Mouse (Mus musculus) small intestine, adult 2 months (tissue): Measurements from ENCODE around the gene Lipc. TPM values are rescaled to one million over a fixed set of nuclear protein-coding genes. Genes with fewer than 3 reads are reported as not detected.

Experiments used
- H3K27ac ChIP-seq: fragments of 200-500 bp; 2 replicates; pipeline ENCODE4 v1.5.1; 2012; ENCODE audit warnings: low read depth, low read length, control low read depth, inconsistent platforms; ENCODE audit not compliant: insufficient read depth
- H3K27me3 ChIP-seq: fragments of 200-500 bp; 2 replicates; pipeline ENCODE4 v1.6.1; 2012; ENCODE audit warnings: mild to moderate bottlenecking, moderate library complexity, low read length, inconsistent platforms; ENCODE audit not compliant: control insufficient read depth, insufficient read depth
- H3K36me3 ChIP-seq: fragments of 200-500 bp; 2 replicates; pipeline ENCODE4 v1.6.1; 2012; ENCODE audit warnings: mild to moderate bottlenecking, low read length, control low read depth, inconsistent platforms; ENCODE audit not compliant: control insufficient read depth, insufficient read depth
- H3K4me1 ChIP-seq: fragments of 200-500 bp; 2 replicates; pipeline ENCODE4 v1.6.1; 2012; ENCODE audit warnings: low read length, inconsistent platforms, mixed read lengths; ENCODE audit not compliant: control insufficient read depth, insufficient read depth, insufficient read length
- H3K4me3 ChIP-seq: fragments of 200-500 bp; 2 replicates; pipeline ENCODE4 v1.5.1; 2012; ENCODE audit warnings: low read depth, mild to moderate bottlenecking, control low read depth, inconsistent platforms, low read length, moderate library complexity
- CTCF ChIP-seq: fragments of 200-500 bp; IDR thresholded peaks from 2 replicates; pipeline ENCODE4 v1.5.1; 2012; ENCODE audit warnings: low read depth, mild to moderate bottlenecking, control low read depth, inconsistent platforms, low read length, moderate library complexity, mixed read lengths; ENCODE audit not compliant: insufficient replicate concordance, insufficient read length; ENCODE audit errors: extremely low read depth
- POLR2A ChIP-seq: fragments of 200-500 bp; IDR thresholded peaks from 2 replicates; pipeline ENCODE4 v1.6.1; 2012; ENCODE audit warnings: low read depth, mild to moderate bottlenecking, control low read depth, inconsistent platforms, low read length, moderate library complexity
- WGBS: fragments of 180-500 bp; shearing (Covaris S2); methylation state at CpG from one replicate; pipeline ENCODE4 v1.1.7; 2018; 5-methylcytosine and 5-hydroxymethylcytosine counted together
- polyA plus RNA-seq: library from polyadenylated mRNA; depleted of rRNA; stranded (reverse); fragments of >200 nt; gene quantifications from 2 replicates; pipeline ENCODE4 v1.2.3, GENCODE M21; 2012

Lipc gene
- polyA plus RNA-seq, 1 experiment, result 0.56 TPM

DNA sequence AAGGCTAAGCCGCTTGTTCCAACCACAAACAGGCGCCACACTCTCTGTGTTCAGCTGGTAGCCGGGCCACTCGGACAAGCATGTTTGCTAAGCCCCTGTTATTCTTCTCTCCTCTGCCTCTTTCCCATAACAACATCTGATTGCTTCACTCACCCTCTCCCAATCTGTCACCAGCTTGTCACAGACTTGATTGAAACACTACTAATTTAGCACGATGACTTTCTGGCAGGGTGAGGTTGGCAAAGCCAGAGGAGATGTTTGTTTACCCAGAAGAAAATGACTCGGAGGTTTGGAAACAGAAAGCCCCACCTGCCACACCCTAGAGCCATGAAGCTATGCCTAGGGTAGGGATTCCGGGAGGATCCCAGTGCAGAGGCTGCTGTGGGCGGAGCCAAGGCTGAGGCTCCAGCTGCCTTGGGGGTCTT is 104.4 kb downstream of the Lipc start:
- Histone ChIP-seq H3K36me3 (no peaks in the 10 kb centered on the region), H3K4me3 (peak overlapping the region; percentile 10; the same call in 1 of the 2 replicates), H3K4me1 (peaks cover 2% of the 10 kb centered on the region), H3K27ac (peak overlapping the region; percentile 41), H3K27me3 (no peaks in the 10 kb centered on the region)
- TF ChIP-seq CTCF (no peak), POLR2A (no peak)
- 16% methylated on average over 8 of the region's 8 CpGs for WGBS

GRCm38 (mm10) chr9:70843270-70843669 is 108.8 kb downstream of the Lipc start:
- Histone ChIP-seq H3K4me1 (peaks cover 22% of the 10 kb centered on the region), H3K4me3 (no peak overlapping the region), H3K27ac (0 out of 2 replicates have a peak overlapping the region, but pooled peaks have one; percentile 59), H3K36me3 (no peaks in the 10 kb centered on the region), H3K27me3 (no peaks in the 10 kb centered on the region)
- 94% methylated on average over 4 of the region's 4 CpGs for WGBS
- TF ChIP-seq POLR2A (no peak), CTCF (peak; percentile 5; the same call in 1 of the 2 replicates)

DNA sequence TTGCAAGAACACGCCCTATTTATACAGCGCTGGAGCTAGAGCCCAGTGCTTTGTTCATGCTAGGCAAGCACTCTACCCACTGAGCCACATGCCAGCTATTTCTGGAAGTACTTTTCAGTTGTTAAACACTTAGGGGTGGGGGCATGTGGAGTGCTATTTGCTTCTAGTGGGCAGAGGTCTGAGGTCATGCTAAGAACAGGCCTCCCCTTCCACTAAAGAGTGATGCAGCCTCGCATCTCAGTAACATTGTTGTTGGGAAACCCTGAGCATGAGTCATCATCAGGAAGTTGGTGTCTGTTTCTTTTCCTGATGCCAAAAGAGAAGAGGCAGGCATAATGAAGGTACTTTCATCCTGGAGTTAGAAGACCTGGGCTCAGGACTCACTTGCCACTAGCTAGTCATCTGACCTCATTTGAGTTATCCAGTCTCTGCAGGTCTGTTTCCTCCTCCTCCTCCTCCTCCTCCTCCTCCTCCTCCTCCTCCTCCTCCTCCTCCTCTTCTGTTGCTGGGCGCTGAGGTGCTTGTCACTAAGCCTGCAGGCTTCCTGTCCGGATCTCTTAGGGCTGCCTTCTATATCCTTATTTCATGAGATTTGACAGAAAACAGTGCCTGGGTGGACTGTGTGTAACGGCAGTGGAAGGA is 109.6 kb downstream of the Lipc start:
- 55% methylated on average over 6 of the region's 6 CpGs for WGBS
- Histone ChIP-seq H3K4me1 (peaks cover 29% of the 10 kb centered on the region), H3K27ac (peak overlapping the region; percentile 77), H3K4me3 (no peak overlapping the region), H3K36me3 (no peaks in the 10 kb centered on the region), H3K27me3 (no peaks in the 10 kb centered on the region)
- no peak for TF ChIP-seq POLR2A
- TF ChIP-seq CTCF, result no peak

GRCm38 (mm10) chr9:70841426-70842215 is 110.4 kb downstream of the Lipc start:
- H3K27ac ChIP-seq, result peak overlapping the region; percentile 77
- no peaks in the 10 kb centered on the region for H3K36me3 ChIP-seq
- H3K4me1 ChIP-seq, result peaks cover 29% of the 10 kb centered on the region
- H3K27me3 ChIP-seq, result no peaks in the 10 kb centered on the region
- no peak overlapping the region for H3K4me3 ChIP-seq
- TF ChIP-seq POLR2A (no peak), CTCF (no peak)
- WGBS, result 65% methylated on average over 8 of the region's 8 CpGs

DNA sequence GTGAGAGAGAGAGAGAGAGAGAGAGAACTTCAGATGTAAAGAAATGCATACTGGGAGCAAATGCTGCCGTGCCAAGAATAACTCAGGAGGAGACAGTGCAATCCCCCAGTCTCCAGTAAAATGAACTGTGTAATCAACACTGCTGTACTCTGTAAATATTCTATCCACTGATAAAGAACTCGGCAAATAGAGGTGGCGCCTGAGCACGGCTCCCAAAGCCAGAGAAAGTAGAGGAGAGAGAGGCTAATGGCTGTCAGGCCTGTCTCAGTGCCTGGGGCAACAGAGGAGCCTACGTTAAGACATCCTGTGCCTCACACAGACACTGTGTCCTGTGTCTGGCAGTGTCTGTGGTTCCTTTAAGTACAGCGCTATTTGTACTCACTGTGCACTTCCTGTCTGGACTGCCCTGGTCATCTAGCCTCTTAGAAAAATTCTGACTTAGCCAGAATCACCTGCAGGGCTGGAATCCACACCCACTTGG is 111.1 kb downstream of the Lipc start:
- no peak overlapping the region for H3K4me3 ChIP-seq
- H3K27ac ChIP-seq, result peak overlapping the region; percentile 77
- no peaks in the 10 kb centered on the region for H3K27me3 ChIP-seq
- 12% methylated on average over 6 of the region's 6 CpGs for WGBS
- no peaks in the 10 kb centered on the region for H3K36me3 ChIP-seq
- H3K4me1 ChIP-seq, result peaks cover 29% of the 10 kb centered on the region
- no peak for TF ChIP-seq POLR2A
- TF ChIP-seq CTCF, result no peak

- TF ChIP-seq POLR2A (no peak), CTCF (no peak)
- H3K27me3 ChIP-seq, result no peaks in the 10 kb centered on the region
- WGBS, result 79% methylated on average over 10 of the region's 10 CpGs
- H3K27ac ChIP-seq, result peak overlapping the region; percentile 26; the same call in 1 of the 2 replicates
- no peak overlapping the region for H3K4me3 ChIP-seq
- no peaks in the 10 kb centered on the region for H3K36me3 ChIP-seq
- peaks cover 44% of the 10 kb centered on the region for H3K4me1 ChIP-seq
Measured at GRCm38 (mm10) chr9:70838132-70838911, 113.7 kb downstream of the Lipc start.
